Mouse (Mus musculus) embryonic facial prominence, embryonic 14.5 days (tissue): ENCODE data around the gene Hoxa2. TPM values are rescaled to one million over a fixed set of nuclear protein-coding genes. Genes with fewer than 3 reads are reported as not detected.

Source experiments
- ATAC-seq: fragments of 200-750 bp; cut with Nextera tagmentation; 2 replicates; pipeline ENCODE4 v1.8.0; 2017; ENCODE audit warnings: low read depth, moderate number of reproducible peaks, moderate TSS enrichment
- DNase-seq: peaks from one replicate; pipeline ENCODE4 v3.0.0-alpha.2; 2015; ENCODE audit warnings: low spot score
- H3K27ac ChIP-seq: fragments of 300-500 bp; sonication (generic); replicated peaks from 2 replicates; pipeline ENCODE4 v1.5.1; 2014; ENCODE audit warnings: low read depth, mild to moderate bottlenecking, low read length, moderate library complexity
- H3K27me3 ChIP-seq: fragments of 300-500 bp; sonication (generic); replicated peaks from 2 replicates; pipeline ENCODE4 v1.6.1; 2014; ENCODE audit warnings: low read length; ENCODE audit not compliant: control insufficient read depth, insufficient read depth
- H3K36me3 ChIP-seq: fragments of 300-500 bp; sonication (generic); 2 replicates; pipeline ENCODE4 v1.6.1; 2014; ENCODE audit warnings: low read length, mixed read lengths; ENCODE audit not compliant: control insufficient read depth, insufficient read depth
- H3K4me1 ChIP-seq: fragments of 300-500 bp; sonication (generic); 2 replicates; pipeline ENCODE4 v1.6.1; 2014; ENCODE audit warnings: antibody characterized with exemption, low read length; ENCODE audit not compliant: control insufficient read depth, insufficient read depth
- H3K4me2 ChIP-seq: fragments of 300-500 bp; sonication (generic); 2 replicates; pipeline ENCODE4 v1.6.1; 2014; ENCODE audit warnings: low read depth, mild to moderate bottlenecking, low read length, moderate library complexity, mixed read lengths
- H3K4me3 ChIP-seq: fragments of 300-500 bp; sonication (generic); 2 replicates; pipeline ENCODE4 v1.5.1; 2014; ENCODE audit warnings: low read depth, mild to moderate bottlenecking, low read length
- H3K9ac ChIP-seq: fragments of 300-500 bp; sonication (generic); 2 replicates; pipeline ENCODE4 v1.6.1; 2014; ENCODE audit warnings: low read depth, mild to moderate bottlenecking, low read length, moderate library complexity, mixed read lengths
- H3K9me3 ChIP-seq: fragments of 300-500 bp; sonication (generic); 2 replicates; pipeline ENCODE4 v1.6.1; 2016; ENCODE audit warnings: low read length; ENCODE audit not compliant: control insufficient read depth
- WGBS: fragments of 180-500 bp; shearing (Covaris S2); extraction: QIAGEN DNeasy Blood & Tissue Kit; methylation state at CpG from one replicate; pipeline ENCODE4 v1.1.7; 2014; 5-methylcytosine and 5-hydroxymethylcytosine counted together
- polyA plus RNA-seq: library from polyadenylated mRNA; unstranded; fragments of >200 nt; fragmentation: Nextera tagmentation; extraction: Ambion mirVana; gene quantifications from 2 replicates; pipeline ENCODE4 v1.2.1, GENCODE M21; 2014

Hoxa2 gene
- polyA plus RNA-seq, 1 experiment from 2014 or later, result 7.2 TPM

GRCm38 (mm10) chr6:52194690-52195089 lies 30.1 kb upstream of the Hoxa2 start:
- DNase-seq, result no peak
- no peak for ATAC-seq
- Histone ChIP-seq H3K27ac (no peak overlapping the region), H3K4me2 (no peak overlapping the region), H3K4me1 (peaks cover 6% of the 10 kb centered on the region), H3K4me3 (no peak overlapping the region), H3K36me3 (no peaks in the 10 kb centered on the region), H3K27me3 (peaks cover 100% of the 10 kb centered on the region), H3K9me3 (no peaks in the 10 kb centered on the region), H3K9ac (no peak overlapping the region)
- 6% methylated on average over 10 of the region's 10 CpGs for WGBS

DNA sequence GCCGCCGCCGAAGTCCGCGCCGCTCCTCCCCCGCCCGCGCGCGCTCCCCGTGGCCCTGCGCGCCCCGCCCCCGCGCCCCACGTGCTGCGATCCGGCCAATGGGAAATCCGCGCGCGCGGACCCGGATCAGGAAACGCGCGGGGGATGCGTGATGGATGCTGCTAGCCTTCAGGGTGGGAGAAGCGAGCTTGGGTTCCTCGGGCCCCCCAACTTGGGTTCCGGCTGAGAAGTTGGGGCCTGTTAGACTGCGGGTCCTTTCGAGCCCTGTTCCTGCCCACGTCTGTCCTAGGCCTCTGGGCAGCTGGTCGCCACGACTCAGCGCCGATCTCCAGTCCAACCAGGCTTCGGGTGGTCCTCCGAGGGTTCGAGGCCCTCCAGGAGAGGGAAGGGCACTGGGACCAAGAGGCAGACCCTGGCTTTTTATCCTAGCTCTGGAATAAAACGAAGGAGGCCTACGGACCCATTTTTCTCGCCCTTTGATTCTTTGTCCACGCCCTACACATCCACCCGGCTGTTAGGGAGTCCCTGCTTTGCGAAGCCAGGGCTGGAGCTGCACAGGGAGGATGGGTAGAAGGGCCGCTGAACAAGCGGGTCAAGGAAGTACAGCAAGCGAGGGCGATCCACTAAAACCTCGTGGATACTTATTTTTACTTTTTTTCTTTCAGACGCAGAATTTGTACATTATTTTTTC lies 27.4 kb upstream of the Hoxa2 start:
- Histone ChIP-seq H3K36me3 (no peaks in the 10 kb centered on the region), H3K9ac (peak overlapping the region; percentile 8; the same call in 1 of the 2 replicates), H3K9me3 (no peaks in the 10 kb centered on the region), H3K4me3 (peak overlapping the region; percentile 46), H3K27ac (no peak overlapping the region), H3K27me3 (peaks cover 100% of the 10 kb centered on the region), H3K4me1 (peaks cover 6% of the 10 kb centered on the region), H3K4me2 (peak overlapping the region; percentile 73)
- WGBS, result 1% methylated on average over 18 of the region's 55 CpGs
- ATAC-seq (peak; percentile 85), DNase-seq (peak; percentile 73)

DNA sequence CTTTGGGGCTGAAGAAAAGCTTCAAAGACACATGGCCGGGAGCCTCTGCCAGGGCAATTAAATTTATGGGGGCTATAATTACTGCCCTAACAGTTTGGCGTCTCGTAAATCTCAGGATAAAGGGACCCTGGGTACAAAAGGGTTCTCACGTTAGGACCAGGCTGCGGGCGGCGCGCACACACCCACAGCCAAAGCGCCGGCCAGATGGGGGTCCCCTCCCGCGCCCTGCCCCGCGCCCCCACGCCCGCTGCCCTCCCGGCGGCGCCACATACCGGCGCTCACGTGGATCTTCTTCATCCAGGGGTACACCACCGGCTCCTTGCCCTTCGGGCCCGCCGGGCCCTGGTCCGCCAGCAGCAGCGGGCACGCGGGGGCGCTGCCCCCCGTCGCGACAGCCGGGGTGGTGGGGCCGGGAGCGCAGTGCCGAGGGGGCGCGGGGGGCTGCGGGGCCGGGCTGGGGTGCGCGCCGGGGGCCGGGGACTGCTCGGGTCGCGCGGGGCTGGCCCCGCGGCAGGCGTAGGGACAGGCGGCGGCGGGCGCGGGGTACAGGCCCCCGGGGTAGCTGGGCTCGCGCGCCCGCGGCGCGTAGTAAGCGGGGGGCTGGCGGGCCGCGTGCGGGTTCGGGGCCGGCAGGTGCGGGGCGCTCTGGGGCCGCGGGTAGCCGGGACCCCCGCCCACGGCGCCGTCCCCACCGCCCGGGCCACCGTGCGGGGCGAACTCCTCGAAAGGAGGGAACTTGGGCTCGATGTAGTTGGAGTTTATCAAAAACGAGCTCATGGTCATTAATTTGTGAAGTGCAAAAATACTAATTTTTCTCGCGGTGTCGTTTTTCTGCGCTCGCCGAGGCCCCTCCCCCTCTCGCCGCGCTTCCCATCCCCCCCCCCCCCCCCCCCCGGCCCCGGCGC lies 26.5 kb upstream of the Hoxa2 start, which contains the start of gene Hoxa4:
Hoxa4 (minus strand) TSS at position 848 of the 905 bp plus-strand sequence.
- DNase-seq (no peak), ATAC-seq (0 out of 2 replicates have a peak, but pooled peaks have one; percentile 38)
- Histone ChIP-seq H3K27me3 (peaks cover 100% of the 10 kb centered on the region), H3K9me3 (no peaks in the 10 kb centered on the region), H3K27ac (no peak within 1 kb of the TSS; the same call in 1 of the 2 replicates), H3K9ac (peak within 1 kb of the TSS; percentile 51), H3K4me2 (peak within 1 kb of the TSS; percentile 73), H3K4me3 (peak within 1 kb of the TSS; percentile 46), H3K4me1 (peaks cover 6% of the 10 kb centered on the region), H3K36me3 (no peaks in the 10 kb centered on the region)
- 0% methylated on average over 11 of the region's 102 CpGs for WGBS

- no peak for ATAC-seq
- Histone ChIP-seq H3K27me3 (peaks cover 100% of the 10 kb centered on the region), H3K4me2 (peak overlapping the region; percentile 73; the same call in 1 of the 2 replicates), H3K9ac (no peak overlapping the region), H3K4me3 (peak overlapping the region; percentile 46; the same call in 1 of the 2 replicates), H3K36me3 (no peaks in the 10 kb centered on the region), H3K9me3 (no peaks in the 10 kb centered on the region), H3K27ac (no peak overlapping the region), H3K4me1 (peaks cover 6% of the 10 kb centered on the region)
- DNase-seq, result no peak
- 1% methylated on average over 23 of the region's 23 CpGs for WGBS
These were observed 25.8 kb upstream of the Hoxa2 start for GRCm38 (mm10) chr6:52190410-52190809.

DNA sequence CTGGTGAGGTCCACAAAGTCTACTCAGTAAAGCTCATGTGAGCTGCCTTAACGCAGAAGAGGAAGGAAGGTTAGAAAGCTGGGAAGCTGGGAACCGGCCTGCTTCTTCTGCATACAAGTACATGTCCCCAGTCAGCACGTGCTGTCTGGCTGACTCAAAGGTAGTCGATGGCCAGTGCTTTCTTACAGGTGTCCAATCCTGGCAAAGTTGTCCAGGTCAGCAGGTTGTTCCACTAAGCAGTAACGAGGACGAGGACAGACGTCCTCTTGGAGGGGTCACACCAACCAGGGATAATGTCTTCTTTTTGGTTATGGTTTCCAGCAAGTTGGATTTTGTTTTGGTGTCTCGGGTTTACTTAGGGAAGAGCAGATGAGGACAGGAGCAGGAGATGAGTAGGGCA lies 25.3 kb upstream of the Hoxa2 start:
- no peaks in the 10 kb centered on the region for H3K36me3 ChIP-seq
- WGBS, result 15% methylated on average over 8 of the region's 8 CpGs
- H3K9me3 ChIP-seq, result no peaks in the 10 kb centered on the region
- H3K9ac ChIP-seq, result no peak overlapping the region
- no peak for DNase-seq
- no peak overlapping the region for H3K4me3 ChIP-seq
- peaks cover 6% of the 10 kb centered on the region for H3K4me1 ChIP-seq
- ATAC-seq, result no peak
- no peak overlapping the region for H3K4me2 ChIP-seq
- peaks cover 100% of the 10 kb centered on the region for H3K27me3 ChIP-seq
- H3K27ac ChIP-seq, result no peak overlapping the region

GRCm38 (mm10) chr6:52189172-52189591 lies 24.6 kb upstream of the Hoxa2 start:
- Histone ChIP-seq H3K4me1 (peaks cover 6% of the 10 kb centered on the region), H3K4me3 (no peak overlapping the region), H3K36me3 (no peaks in the 10 kb centered on the region), H3K4me2 (no peak overlapping the region), H3K9me3 (no peaks in the 10 kb centered on the region), H3K9ac (no peak overlapping the region), H3K27ac (no peak overlapping the region), H3K27me3 (peaks cover 100% of the 10 kb centered on the region)
- 12% methylated on average over 5 of the region's 5 CpGs for WGBS
- no peak for DNase-seq
- ATAC-seq, result no peak

- ATAC-seq, result no peak
- Histone ChIP-seq H3K27ac (no peak overlapping the region), H3K27me3 (peaks cover 100% of the 10 kb centered on the region), H3K9ac (no peak overlapping the region), H3K4me2 (no peak overlapping the region), H3K4me1 (no peaks in the 10 kb centered on the region; the same call in 1 of the 2 replicates), H3K4me3 (no peak overlapping the region), H3K36me3 (no peaks in the 10 kb centered on the region), H3K9me3 (no peaks in the 10 kb centered on the region)
- WGBS, result 13% methylated on average over 1 of the region's 1 CpGs
- no peak for DNase-seq
These were observed 21.9 kb upstream of the Hoxa2 start for GRCm38 (mm10) chr6:52186500-52186899.

- H3K36me3 ChIP-seq, result no peaks in the 10 kb centered on the region
- no peak overlapping the region for H3K27ac ChIP-seq
- no peaks in the 10 kb centered on the region for H3K9me3 ChIP-seq
- no peaks in the 10 kb centered on the region for H3K4me1 ChIP-seq
- H3K27me3 ChIP-seq, result peaks cover 100% of the 10 kb centered on the region
- no peak overlapping the region for H3K9ac ChIP-seq
- 12% methylated on average over 3 of the region's 3 CpGs for WGBS
- DNase-seq (no peak), ATAC-seq (no peak)
- no peak overlapping the region for H3K4me3 ChIP-seq
- no peak overlapping the region for H3K4me2 ChIP-seq
These were observed 21.2 kb upstream of the Hoxa2 start for GRCm38 (mm10) chr6:52185834-52186233.
